Mouse (Mus musculus) thymus, adult 2 months (tissue): ENCODE measurements around the gene Snx32.

ENCODE experiments used
- CTCF ChIP-seq: fragments of 200-500 bp; IDR thresholded peaks from 2 replicates; pipeline ENCODE4 v1.5.1; 2012; ENCODE audit warnings: mild to moderate bottlenecking, control low read depth, low read length, moderate library complexity, borderline replicate concordance; ENCODE audit not compliant: control insufficient read depth, poor library complexity, insufficient read depth; ENCODE audit errors: extremely low read depth
- POLR2A ChIP-seq: fragments of 200-500 bp; IDR thresholded peaks from 2 replicates; pipeline ENCODE4 v1.6.1; 2012; ENCODE audit warnings: mild to moderate bottlenecking, low read length, control low read depth, moderate library complexity; ENCODE audit not compliant: control insufficient read depth, poor library complexity, insufficient read depth; ENCODE audit errors: extremely low read depth

DNA sequence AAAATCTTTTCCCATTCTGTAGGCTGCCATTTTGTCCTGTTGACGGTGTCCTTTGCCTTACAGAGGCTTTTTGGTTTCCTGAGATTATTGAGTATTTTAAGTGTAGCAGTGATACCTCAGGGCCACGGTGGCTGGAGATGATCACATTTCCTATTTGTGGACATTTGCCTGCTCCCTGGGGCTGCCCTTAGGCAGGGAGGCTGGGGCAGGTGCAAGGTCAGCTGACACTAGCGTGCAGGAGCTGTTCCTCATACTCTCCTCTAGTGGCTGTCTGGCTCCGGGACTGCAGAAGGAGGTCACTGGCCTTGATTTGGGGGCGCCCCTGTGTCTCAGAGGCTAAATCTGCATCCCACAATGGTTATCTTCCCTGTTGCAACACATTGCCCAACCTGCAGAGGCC lies 14.9 kb upstream of the Snx32 start:
- TF ChIP-seq CTCF (no peak), POLR2A (no peak)
